Mouse (Mus musculus) liver, embryonic 11.5 days (tissue): ENCODE results near the gene Nucb1. TPM values are rescaled to one million over a fixed set of nuclear protein-coding genes. Genes with fewer than 3 reads are reported as not detected.
"Not testable (repeated sequence)": the region's sequence is repeated elsewhere in the genome, so short reads cannot be mapped to it uniquely, and the experiment has no call there.

Experiments used
- ATAC-seq: fragments of 200-750 bp; cut with Nextera tagmentation; replicated peaks from 2 replicates; pipeline ENCODE4 v1.8.0; 2017; ENCODE audit warnings: moderate number of reproducible peaks, mild to moderate bottlenecking, moderate TSS enrichment, moderate library complexity; ENCODE audit not compliant: low FRiP score
- DNase-seq: peaks from one replicate; pipeline ENCODE4 v3.0.0-alpha.2; 2017; ENCODE audit warnings: low spot score
- H3K27ac ChIP-seq: fragments of 300-500 bp; sonication (generic); 2 replicates; pipeline ENCODE4 v1.5.1; 2014; ENCODE audit warnings: mild to moderate bottlenecking, low read depth, low read length, control low read depth
- H3K27me3 ChIP-seq: fragments of 300-500 bp; sonication (generic); replicated peaks from 2 replicates; pipeline ENCODE4 v1.6.1; 2014; ENCODE audit warnings: low read length, mixed read lengths; ENCODE audit not compliant: control insufficient read depth, insufficient read depth
- H3K36me3 ChIP-seq: fragments of 300-500 bp; sonication (generic); 2 replicates; pipeline ENCODE4 v1.6.1; 2014; ENCODE audit warnings: mild to moderate bottlenecking, low read length, moderate library complexity, mixed read lengths; ENCODE audit not compliant: control insufficient read depth, insufficient read depth
- H3K4me1 ChIP-seq: fragments of 300-500 bp; sonication (generic); replicated peaks from 2 replicates; pipeline ENCODE4 v1.6.1; 2014; ENCODE audit warnings: low read length, mixed read lengths; ENCODE audit not compliant: control insufficient read depth, insufficient read depth
- H3K4me2 ChIP-seq: fragments of 300-500 bp; sonication (generic); 2 replicates; pipeline ENCODE4 v1.6.1; 2014; ENCODE audit warnings: mild to moderate bottlenecking, control low read depth, moderate library complexity
- H3K4me3 ChIP-seq: fragments of 300-500 bp; sonication (generic); 2 replicates; pipeline ENCODE4 v1.5.1; 2014; ENCODE audit warnings: low read depth, low read length, control low read depth
- H3K9ac ChIP-seq: fragments of 300-500 bp; sonication (generic); 2 replicates; pipeline ENCODE4 v1.6.1; 2014; ENCODE audit warnings: low read depth, low read length, control low read depth
- H3K9me3 ChIP-seq: fragments of 300-500 bp; sonication (generic); 2 replicates; pipeline ENCODE4 v1.6.1; 2016; ENCODE audit warnings: low read length, inconsistent platforms, mixed read lengths; ENCODE audit not compliant: control insufficient read depth
- WGBS: fragments of 180-500 bp; shearing (Covaris S2); extraction: QIAGEN DNeasy Blood & Tissue Kit; methylation state at CpG from one replicate; pipeline ENCODE4 v1.1.7; 2014; 5-methylcytosine and 5-hydroxymethylcytosine counted together
- polyA plus RNA-seq: library from polyadenylated mRNA; unstranded; fragments of >200 nt; fragmentation: Nextera tagmentation; extraction: Ambion mirVana; gene quantifications from 2 replicates; pipeline ENCODE4 v1.2.1, GENCODE M21; 2014

Gene Nucb1
- polyA plus RNA-seq, 1 experiment from 2014 or later = 149 TPM

- H3K27ac ChIP-seq = no peak overlapping the region
- H3K4me3 ChIP-seq = no peak overlapping the region
- no peaks in the 10 kb centered on the region for H3K9me3 ChIP-seq
- no peak overlapping the region for H3K9ac ChIP-seq
- H3K4me1 ChIP-seq = peaks cover 17% of the 10 kb centered on the region
- WGBS = 16% methylated on average over 6 of the region's 6 CpGs
- H3K27me3 ChIP-seq = no peaks in the 10 kb centered on the region
- DNase-seq (no peak), ATAC-seq (no peak)
- peaks cover under 1% of the 10 kb centered on the region; the same call in 1 of the 2 replicates for H3K36me3 ChIP-seq
- peak overlapping the region; percentile 31; the same call in 1 of the 2 replicates for H3K4me2 ChIP-seq
Observed at GRCm38 (mm10) chr7:45529461-45529860, 19.3 kb upstream of the Nucb1 start.

- H3K36me3 ChIP-seq, H3K9me3 ChIP-seq, ATAC-seq, DNase-seq, H3K27me3 ChIP-seq, H3K9ac ChIP-seq: not testable (repeated sequence)
- WGBS = 71% methylated on average over 6 of the region's 6 CpGs
- peaks cover 34% of the 10 kb centered on the region for H3K4me1 ChIP-seq
- H3K4me2 ChIP-seq = peak overlapping the region; percentile 80
- 0 out of 2 replicates have a peak overlapping the region, but pooled peaks have one; percentile 17 for H3K27ac ChIP-seq
- peak overlapping the region; percentile 87; the same call in 1 of the 2 replicates for H3K4me3 ChIP-seq
Observed at GRCm38 (mm10) chr7:45527169-45527568, 17.0 kb upstream of the Nucb1 start.

- DNase-seq (peak; percentile 35), ATAC-seq (no peak)
- Histone ChIP-seq H3K36me3 (peaks cover 9% of the 10 kb centered on the region; the same call in 1 of the 2 replicates), H3K4me3 (peak overlapping the region; percentile 87), H3K4me1 (peaks cover 36% of the 10 kb centered on the region), H3K27me3 (no peaks in the 10 kb centered on the region), H3K9ac (peak overlapping the region; percentile 97), H3K9me3 (no peaks in the 10 kb centered on the region), H3K27ac (peak overlapping the region; percentile 99), H3K4me2 (peak overlapping the region; percentile 80)
- 16% methylated on average over 7 of the region's 7 CpGs for WGBS
Observed at GRCm38 (mm10) chr7:45526474-45527120, 16.4 kb upstream of the Nucb1 start.

- WGBS = under 1% methylated on average over 54 of the region's 54 CpGs
- Histone ChIP-seq H3K4me1 (peaks cover 40% of the 10 kb centered on the region), H3K27ac (peak within 1 kb of the TSS; percentile 99), H3K27me3 (no peaks in the 10 kb centered on the region), H3K4me3 (peak within 1 kb of the TSS; percentile 87), H3K9me3 (no peaks in the 10 kb centered on the region), H3K4me2 (peak within 1 kb of the TSS; percentile 80), H3K9ac (peak within 1 kb of the TSS; percentile 97), H3K36me3 (peaks cover 9% of the 10 kb centered on the region; the same call in 1 of the 2 replicates)
- peak; percentile 74 for ATAC-seq
- peak; percentile 96 for DNase-seq
Observed at GRCm38 (mm10) chr7:45525809-45526473, 15.7 kb upstream of the Nucb1 start, which contains the start of the genes Ppp1r15a and Plekha4. TSS of gene Ppp1r15a (minus strand) at chr7:45526268. TSS of gene Plekha4 (plus strand) at chr7:45526330.

- peak overlapping the region; percentile 99 for H3K27ac ChIP-seq
- peak overlapping the region; percentile 97 for H3K9ac ChIP-seq
- H3K36me3 ChIP-seq = peaks cover 9% of the 10 kb centered on the region; the same call in 1 of the 2 replicates
- WGBS = 6% methylated on average over 12 of the region's 12 CpGs
- ATAC-seq (peak; percentile 87), DNase-seq (peak; percentile 78)
- H3K9me3 ChIP-seq = no peaks in the 10 kb centered on the region
- peak overlapping the region; percentile 87 for H3K4me3 ChIP-seq
- peaks cover 40% of the 10 kb centered on the region for H3K4me1 ChIP-seq
- no peaks in the 10 kb centered on the region for H3K27me3 ChIP-seq
- H3K4me2 ChIP-seq = peak overlapping the region; percentile 80
Observed at GRCm38 (mm10) chr7:45524841-45525621, 14.8 kb upstream of the Nucb1 start.

GRCm38 (mm10) chr7:45523678-45524170 lies 13.5 kb upstream of the Nucb1 start:
- Histone ChIP-seq H3K9ac (peak overlapping the region; percentile 76), H3K9me3 (no peaks in the 10 kb centered on the region), H3K27me3 (no peaks in the 10 kb centered on the region), H3K27ac (peak overlapping the region; percentile 68), H3K4me1 (peaks cover 43% of the 10 kb centered on the region), H3K36me3 (peaks cover 9% of the 10 kb centered on the region; the same call in 1 of the 2 replicates), H3K4me3 (peak overlapping the region; percentile 87), H3K4me2 (peak overlapping the region; percentile 80)
- ATAC-seq (no peak), DNase-seq (peak; percentile 29)
- WGBS = 62% methylated on average over 13 of the region's 13 CpGs

GRCm38 (mm10) chr7:45522957-45523676 lies 12.9 kb upstream of the Nucb1 start:
- DNase-seq (peak; percentile 36), ATAC-seq (no peak)
- no peaks in the 10 kb centered on the region for H3K9me3 ChIP-seq
- H3K36me3 ChIP-seq = peaks cover 9% of the 10 kb centered on the region; the same call in 1 of the 2 replicates
- peaks cover 43% of the 10 kb centered on the region for H3K4me1 ChIP-seq
- peak overlapping the region; percentile 87 for H3K4me3 ChIP-seq
- no peaks in the 10 kb centered on the region for H3K27me3 ChIP-seq
- peak overlapping the region; percentile 68 for H3K27ac ChIP-seq
- H3K4me2 ChIP-seq = peak overlapping the region; percentile 80
- peak overlapping the region; percentile 76 for H3K9ac ChIP-seq
- WGBS = 63% methylated on average over 18 of the region's 18 CpGs
